Mouse (Mus musculus): ENCODE measurements around the gene Spag9. TPM values are rescaled to one million over a fixed set of nuclear protein-coding genes. Genes with fewer than 3 reads are reported as not detected.

Gene Spag9
- total RNA-seq, 2 experiments from 2014 or later, result 213 to 215 TPM

DNA sequence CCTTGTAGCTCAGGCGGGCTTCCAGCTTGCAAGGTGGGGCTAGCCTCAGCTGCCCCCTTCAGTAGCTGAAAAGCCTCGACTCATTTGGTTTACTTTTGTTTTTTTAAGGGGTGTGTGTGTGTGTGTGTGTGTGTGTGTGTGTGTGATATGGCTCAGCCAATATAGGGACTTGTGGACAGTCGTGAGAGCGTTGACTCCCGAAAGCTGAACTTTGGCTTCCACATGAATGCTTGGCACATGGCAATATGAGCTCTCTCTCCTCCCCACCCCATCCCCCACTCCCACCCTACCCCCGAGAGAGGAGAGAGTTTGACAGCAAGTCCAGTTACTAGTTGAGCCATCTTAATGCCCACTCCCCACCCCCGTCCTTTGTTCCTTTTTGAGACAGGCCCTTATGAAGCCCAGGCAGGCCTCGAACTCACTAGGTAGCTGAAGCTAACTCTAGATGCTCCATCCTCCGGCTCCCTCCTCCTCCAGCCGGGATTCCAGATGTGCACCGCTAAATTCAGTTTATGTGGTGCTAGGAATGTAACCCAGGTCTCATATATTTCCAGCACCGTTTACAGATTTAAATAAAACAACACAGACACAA, 152.3 kb downstream of the Spag9 start:
- DNase-seq (ENCODE audit: extremely low spot score in 1 of 2, low spot score in 1 of 2), result no peak

DNA sequence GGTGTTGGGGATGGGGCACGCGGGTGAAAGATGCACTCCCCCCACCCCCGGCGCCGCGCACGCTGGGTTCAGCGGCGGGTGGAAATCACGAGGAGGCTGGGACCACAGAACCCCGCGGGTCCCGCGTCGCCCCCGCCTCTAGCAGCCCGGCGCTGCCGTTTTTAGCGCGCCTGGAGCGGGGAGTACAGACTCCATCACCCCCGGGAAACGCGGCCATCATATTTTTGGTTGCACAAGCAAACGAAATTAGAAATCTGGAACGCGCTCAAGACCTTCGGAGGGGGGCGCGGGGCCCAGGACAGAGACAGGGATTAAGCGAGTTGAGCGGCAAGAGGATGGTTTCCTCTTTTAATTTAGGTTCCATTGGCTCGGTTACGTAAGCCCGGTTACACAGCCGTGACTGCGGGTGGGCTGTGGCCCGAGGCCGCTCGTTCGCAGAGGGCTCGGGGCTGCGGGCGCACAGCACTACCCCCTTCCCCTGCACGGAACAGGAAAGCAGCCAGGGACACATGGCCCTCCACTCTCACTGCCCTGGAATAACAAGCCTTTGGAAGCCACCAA, 153.1 kb downstream of the Spag9 start:
- peak; percentile 49 to 60 for DNase-seq (ENCODE audit: extremely low spot score in 1 of 2, low spot score in 1 of 2)

DNA sequence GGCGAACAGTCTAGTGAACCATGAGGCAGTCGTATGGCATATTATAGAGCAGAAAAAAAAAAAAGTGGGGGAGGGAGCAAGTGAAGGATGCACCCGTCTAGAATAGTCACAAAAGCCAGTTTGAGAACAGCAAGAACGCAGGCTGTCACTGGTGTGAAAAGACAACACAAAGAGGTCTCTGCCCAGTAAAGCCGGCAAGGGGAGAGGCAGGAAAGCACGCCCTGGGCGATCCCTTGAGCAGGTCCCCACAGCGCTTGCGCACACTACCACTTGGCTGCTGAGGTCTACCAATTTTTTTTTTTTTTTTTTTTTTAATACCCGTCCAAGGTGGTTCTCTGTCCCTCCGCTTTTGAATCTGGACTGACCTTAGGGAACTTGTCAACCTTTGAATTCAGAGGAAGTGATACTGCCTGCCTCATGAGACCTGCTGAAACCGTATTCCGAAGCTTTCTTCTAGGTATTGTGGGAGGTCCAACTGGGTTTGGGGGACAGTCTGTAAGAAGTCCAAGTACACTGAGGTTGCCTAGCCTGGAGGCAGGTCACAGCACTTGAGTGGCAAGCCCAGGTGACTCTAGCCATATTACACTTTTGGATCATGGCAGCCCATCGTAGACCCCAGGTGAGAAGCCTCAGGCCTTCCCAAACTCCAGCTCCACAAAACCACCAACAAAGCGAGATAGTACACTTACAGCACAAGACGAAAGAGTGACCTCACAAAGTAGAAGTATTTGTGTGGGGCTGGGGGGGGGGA, 153.8 kb downstream of the Spag9 start:
- DNase-seq (ENCODE audit: extremely low spot score in 1 of 2, low spot score in 1 of 2), result no peak

DNA sequence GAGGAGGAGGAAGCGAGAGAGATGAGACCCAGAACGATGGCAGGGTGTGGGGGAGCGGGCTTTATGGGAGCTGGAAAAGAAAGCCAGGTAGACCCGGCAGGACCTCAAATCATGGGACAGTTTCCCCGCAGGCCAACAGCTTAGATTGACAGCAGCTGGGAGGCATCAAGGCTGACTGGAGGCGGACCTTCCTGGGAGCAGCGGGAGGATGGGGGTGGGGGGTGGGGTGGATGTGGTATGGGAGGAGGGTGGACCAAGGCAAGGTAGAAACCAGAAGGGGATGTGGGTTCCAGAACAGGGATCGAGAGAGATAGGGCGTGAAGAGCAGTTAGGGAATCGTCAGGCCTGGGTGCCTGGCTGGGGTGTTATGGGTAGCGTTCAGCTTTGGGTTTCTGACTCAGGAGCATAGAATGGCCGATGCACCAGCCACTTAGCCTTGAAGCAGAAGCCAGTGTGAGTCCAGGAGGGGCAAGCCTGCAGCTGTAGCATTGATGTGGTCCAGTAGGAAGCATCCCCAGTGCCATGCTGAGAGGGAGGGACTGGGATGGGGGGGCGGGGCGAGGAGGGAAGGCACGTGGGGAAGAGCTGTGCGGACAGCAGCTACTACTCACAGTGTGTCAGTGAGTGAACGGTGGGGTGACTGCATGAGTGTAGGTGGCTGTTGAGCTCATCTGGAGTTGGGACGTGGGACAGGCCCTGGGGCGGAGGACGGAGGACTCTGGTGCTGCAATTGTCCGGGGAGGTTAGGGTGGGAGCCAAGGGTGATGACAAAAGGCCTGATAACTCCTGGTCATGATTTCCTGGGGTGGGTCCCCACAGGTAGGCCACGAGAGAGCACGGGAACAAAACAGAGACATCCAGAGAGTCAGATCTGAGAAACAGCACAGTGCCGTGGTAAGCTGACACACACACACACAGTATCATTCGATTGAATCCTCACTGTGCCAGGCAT, 154.9 kb downstream of the Spag9 start:
- no peak for DNase-seq (ENCODE audit: extremely low spot score in 1 of 2, low spot score in 1 of 2)

DNA sequence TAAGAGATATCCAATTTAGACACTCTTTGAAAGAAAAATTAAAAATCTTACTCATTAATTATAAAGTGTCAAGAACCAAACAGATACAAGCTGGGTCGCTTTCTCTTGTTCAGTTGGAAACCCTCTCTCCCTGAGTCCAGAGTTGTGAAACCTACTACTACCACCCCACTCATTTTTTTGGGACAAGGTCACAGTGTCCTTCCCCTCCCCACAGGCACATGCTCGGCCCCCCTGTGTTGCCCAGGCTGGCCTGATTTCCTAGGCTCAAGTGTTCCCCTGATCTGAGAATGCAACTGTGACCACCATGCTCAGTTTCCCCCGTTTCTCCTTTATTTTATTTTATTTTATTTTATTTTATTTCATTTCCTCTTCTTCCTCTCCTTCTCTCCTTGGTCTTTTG, 158.3 kb downstream of the Spag9 start:
- DNase-seq (ENCODE audit: extremely low spot score in 1 of 2, low spot score in 1 of 2), result no peak

DNA sequence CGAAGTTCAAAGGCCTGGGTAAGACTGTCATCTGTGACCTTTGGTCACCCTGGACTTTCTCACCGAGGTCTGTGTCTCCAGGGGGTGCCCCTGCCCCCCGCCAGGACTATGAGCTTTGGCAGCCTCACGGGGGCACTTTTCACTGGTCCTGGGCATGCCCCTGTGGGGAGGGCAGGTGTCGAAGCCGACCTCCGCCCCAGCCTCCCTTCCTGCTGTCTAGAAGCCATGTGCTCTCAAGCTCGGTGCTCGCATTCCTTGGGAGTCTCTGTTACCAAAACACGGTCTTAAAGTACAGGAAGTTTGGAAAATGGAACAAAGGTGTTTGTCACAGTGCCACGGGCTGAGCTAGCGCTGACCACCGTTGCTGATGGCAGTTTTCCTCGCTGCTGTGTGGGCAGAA, 162.6 kb downstream of the Spag9 start:
- no peak for DNase-seq (ENCODE audit: extremely low spot score in 1 of 2, low spot score in 1 of 2)

DNA sequence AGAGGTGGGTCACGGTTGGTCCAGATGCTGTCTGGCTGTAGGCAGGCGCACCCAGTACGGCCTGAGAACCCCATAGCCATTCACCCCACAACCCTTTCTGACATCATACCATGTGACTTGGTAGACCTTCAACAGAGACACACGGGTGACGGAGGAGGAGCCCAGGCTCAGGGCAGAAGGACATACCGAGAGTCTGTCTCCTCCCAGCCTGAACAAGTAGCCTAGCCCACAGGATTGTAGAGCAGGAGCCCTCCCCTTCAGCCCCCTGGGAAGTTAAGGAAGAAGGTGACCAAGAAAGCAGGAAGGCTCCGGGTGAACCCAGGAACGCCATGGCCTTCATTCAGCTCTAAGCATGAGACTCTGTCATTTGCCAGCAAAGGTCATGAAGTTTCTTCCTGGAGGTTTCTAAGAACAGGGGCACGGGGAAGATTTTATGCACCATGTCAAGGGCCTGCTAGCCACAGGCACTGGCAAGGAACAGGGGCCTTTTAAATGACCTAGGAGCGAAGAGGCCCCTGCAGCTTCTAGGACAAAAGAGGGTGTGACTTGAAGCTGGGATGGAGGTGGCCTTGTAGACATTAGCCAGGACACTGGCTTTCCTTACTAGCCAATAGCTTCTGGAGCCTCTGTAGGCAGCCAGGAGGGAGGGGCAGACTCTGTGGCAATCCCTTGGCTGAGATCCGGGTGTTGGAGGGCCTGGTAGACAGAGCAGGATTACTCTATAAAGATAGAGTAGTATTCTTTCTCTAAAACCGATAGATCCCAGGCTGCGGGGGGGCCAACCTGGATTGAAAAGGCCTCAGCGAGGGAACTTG, 163.4 kb downstream of the Spag9 start:
- no peak for DNase-seq (ENCODE audit: extremely low spot score in 1 of 2, low spot score in 1 of 2)

DNA sequence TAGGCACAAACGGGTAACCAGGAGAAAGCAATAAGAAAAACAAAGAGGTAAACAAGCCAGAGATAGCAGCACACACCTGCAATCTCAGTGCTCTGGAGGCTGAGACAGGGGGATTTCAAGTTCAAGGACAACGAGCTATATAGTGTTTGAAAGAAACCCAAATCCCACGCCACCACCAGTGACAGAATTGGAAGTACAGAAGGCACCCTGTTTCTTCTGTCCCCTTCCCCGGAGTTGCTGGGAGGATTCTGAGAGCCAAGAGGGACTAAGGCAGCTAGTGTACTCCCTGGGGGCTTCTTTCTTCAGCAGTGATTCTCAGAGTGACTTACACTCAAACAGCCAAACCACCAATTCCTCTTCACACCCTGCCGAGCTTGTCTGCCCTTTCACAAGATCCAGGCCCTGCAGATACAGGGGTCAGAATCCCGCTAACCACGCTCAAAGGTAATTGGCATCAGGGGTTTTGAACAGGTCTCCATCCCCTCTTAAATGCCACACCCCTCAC, 164.1 kb downstream of the Spag9 start:
- DNase-seq (ENCODE audit: extremely low spot score in 1 of 2, low spot score in 1 of 2), result no peak

DNA sequence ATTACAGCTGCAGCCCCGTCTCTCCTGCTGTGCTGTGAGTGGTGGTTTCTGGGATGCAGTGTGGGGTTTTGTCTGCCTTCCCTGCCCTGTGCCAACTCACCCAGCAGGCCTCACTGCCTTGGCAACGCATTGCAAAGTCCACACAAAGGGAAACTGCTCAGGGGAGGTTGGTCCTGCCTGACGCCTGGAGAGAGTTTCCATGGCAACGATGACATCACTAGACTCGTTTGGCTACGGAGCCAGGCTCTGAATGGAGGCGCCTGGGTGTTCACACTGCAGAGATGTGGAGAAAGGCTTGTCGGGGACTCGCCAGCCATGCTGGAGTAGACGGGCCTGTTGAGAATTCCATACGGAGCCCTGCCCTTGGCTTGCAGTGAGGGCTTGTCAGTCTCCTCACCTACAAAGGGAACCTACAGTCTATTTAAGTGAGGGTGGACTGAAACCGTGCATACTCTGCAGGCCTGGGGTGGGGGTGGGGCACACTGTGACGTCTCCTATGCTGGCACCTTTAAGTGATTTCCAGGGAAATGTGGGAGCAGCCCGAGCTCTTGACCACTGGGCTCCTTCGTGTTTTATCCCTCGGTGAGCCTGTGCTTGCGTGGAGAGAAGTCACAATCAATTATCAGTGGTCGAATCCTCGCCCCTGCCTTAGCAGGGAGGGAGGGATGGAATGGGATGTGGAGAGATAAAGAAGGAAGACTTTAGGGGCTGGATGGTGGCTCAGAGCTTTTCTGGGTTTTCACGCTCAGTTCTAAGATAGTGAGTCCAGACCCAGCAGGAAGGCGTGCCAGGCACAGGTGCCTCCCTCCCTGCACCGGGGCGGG, 164.8 kb downstream of the Spag9 start:
- DNase-seq (ENCODE audit: extremely low spot score in 1 of 2, low spot score in 1 of 2), result peak; percentile 69 to 82

DNA sequence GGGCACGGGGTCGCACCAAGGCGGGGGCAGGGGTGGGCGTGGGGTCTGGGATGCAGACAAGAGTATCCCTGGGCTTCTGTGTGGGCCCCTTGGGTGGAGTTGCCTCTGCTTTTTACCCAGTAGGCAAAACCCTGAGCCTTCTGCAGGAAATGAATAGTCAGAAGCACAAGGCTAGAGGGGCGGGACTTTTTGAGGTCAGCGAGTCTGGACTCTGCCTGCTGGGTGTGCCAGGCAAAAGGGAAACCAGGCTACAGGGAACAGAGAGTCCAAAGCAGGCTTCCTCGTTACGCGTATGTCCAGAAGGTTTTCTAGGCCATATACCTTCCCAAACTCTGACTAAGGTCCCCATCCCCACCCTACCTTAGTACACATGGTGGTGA, 165.4 kb downstream of the Spag9 start:
- no peak for DNase-seq (ENCODE audit: extremely low spot score in 1 of 2, low spot score in 1 of 2)

DNA sequence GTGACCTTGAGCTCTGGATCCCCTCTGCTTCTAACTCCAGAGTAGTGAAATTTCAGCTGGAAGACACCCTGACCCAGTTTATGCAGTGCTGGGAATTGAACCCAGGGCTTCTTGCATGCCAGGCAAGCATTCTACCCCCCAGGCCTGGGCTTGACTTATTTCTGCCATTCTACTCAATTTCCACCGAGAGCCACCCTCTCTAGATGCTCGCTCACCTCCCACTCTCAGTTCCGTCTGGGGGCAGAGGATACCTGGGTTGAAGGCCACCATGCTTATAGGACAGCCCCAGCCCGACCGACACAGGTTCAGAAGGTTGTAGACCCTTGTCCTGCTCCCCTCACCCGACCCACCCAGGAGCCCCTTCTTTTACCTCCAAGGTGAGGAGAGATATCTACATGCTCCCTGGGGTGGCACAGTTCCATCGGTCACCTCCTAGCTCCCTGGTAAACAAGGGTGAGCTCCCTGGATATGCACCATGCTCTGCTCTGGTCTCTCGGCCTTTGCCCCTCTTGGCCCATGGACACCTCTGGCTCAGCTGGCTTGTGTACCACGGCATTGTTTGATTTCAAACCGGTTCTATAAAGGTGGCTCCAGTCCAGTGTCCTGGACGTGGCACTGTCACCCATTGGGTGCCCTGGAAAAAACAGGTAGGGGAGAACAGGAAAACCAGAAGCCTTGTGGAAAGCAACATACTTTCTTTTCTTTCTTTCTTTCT, 166.1 kb downstream of the Spag9 start:
- DNase-seq (ENCODE audit: extremely low spot score in 1 of 2, low spot score in 1 of 2), result no peak

DNA sequence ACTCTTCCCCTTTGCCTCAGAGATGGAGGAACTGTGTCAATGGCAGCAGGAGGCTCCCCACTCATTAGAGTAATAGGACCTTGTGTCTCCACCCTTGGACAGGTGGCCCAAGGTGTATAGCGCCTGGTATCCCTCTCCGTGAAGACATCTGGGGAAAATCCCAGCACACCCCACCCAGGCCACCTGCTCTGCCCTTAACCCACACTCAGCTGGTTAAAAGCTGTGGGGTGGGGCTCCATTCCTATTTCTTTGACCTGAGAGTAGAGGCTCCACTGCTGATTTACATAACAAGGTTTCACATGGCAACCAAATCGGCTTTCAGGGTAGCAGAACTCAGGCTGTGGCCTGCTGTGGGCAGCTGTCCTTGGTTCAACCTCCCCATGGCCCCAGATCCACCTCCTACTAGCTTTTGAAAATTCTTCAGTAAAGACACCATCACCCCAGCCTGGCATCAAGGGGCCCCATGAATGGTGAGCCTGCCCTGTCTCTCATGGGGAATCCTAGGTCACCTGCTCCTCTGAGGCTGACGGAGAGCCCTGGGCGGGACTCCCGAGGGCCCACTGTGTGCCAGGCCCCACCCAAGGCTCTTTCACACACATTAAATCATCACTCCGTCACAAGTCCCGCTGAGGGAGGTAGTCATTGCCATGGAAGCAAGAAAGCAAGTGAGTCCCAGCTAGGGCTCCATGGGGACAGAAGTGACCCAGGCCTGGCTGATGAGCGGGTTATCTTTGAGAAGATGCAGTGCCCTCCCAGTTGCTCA, 167.3 kb downstream of the Spag9 start:
- no peak for DNase-seq (ENCODE audit: extremely low spot score in 1 of 2, low spot score in 1 of 2)

DNA sequence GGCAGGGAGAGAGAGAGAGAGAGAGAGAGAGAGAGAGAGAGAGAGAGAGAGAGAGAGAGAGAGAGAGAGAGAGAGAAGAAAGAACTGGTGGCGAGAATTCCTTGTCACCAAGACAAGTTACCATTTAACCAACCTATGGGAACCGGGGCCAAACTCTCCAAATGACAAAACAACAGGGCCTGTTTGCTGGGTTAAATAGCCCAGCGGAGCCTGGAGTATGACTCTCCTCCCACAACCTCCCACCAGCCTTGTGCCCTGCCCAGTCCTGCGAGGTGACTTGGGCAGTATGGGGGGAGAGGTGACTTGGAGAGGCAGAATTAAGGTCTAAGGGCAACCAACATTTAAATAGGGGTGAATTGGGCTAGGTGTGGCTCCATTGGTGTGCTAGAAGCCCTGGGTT, 169.9 kb downstream of the Spag9 start:
- DNase-seq (ENCODE audit: extremely low spot score in 1 of 2, low spot score in 1 of 2), result no peak

DNA sequence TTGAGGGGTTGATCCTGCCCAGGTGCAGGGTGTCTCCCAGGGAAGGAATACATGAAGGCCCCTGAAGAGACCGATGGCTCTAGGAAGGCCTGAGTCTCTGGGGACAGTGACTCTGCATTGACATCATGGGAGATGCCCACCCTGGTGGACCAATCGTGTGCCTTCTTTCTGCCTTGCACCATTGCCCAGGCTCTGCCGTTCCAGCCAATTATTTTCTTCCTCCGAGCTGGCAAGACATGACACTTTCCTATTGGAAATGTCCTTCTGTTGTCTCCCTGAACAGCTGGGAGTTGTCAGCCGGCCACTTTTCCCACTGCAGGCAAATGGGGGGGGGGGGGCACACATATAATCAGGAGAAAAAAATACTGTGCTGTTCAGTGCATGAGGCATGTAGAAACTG, 172.3 kb downstream of the Spag9 start:
- DNase-seq (ENCODE audit: extremely low spot score in 1 of 2, low spot score in 1 of 2), result no peak

DNA sequence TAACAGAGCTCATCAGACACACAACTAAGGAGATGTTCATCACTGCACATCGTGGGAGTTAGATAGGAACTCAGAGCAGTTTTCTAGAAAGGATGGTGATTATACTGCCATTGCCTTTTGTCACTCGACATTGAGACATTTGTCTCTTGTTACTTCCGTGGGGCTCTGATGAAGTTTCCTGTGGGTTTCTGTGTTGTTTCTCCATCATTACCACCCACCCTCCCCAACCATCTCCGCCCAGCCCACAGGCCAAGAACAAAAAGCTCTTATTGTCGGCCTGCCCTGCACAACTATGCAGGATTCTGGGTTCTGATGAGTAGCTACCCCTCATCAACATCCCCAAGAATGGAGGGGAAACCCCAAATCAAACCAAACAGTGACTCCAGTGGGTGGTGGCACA, 173.7 kb downstream of the Spag9 start:
- no peak for DNase-seq (ENCODE audit: extremely low spot score in 1 of 2, low spot score in 1 of 2)

DNA sequence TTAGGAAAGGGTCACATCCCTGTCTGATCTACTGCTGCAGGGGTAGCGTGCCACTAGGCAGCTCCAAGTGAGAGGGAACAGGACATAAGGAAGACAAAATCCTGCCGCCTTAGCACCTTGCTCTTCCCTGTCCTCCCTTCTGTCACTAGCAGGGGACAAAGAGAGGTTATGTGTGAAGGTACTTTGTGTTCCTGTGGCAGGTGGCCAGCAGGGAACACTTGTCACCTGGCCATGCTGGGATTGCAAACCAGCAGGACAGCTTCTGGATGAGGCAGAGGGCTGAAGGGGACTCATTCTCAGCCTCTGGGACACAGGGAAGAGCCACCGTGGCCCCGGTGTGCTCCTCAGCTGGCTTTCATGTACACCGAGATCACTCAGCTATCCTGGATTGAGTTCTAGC, 175.8 kb downstream of the Spag9 start:
- no peak for DNase-seq (ENCODE audit: extremely low spot score in 1 of 2, low spot score in 1 of 2)

DNA sequence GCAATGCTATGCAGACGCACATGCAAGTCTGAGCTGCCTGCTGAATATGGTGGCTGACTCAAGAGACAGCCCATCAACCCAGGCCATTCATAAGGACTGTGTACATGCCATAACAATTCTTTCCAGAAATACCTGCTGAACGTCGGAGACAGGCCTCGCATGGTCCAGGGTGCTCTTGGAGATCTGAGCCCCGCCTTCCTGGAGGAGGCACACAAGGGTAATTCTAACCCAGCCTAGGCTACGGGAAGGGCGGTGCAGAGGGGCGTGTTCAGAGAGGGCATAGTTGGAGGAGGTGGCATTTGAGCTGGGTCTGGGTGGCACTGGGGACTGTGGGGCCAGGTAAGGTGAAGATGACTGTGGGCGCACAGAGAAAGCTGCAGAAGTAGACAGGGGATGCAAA, 176.3 kb downstream of the Spag9 start:
- DNase-seq (ENCODE audit: extremely low spot score in 1 of 2, low spot score in 1 of 2), result no peak

DNA sequence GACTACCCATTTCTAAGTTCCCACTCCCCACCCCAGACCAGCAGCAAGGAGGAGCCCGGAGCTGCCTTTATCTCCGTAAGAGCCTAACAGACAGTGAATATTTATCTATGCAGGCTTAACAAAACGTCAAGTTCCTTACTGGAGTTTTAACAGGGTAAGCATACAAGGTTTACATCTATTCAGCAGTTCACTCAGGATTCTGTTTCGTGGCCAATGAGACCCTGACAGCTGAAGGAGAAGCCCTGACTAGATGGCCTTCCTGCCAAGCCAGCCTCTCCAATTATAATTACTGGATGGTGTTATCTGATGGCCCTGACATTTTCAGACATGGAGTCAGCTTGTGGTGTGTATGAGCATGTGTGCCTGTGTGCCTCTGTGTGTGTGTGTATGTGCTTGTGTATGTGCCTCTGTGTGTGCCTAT, 177.8 kb downstream of the Spag9 start:
- DNase-seq (ENCODE audit: extremely low spot score in 1 of 2, low spot score in 1 of 2), result no peak

Data from layer of hippocampus, postnatal 25 days (tissue).